Mouse (Mus musculus) hematopoietic stem cell, adult 5-6 weeks (primary cell): Measurements from ENCODE around the gene Agrp. TPM values are rescaled to one million over a fixed set of nuclear protein-coding genes. Genes with fewer than 3 reads are reported as not detected.
"Not testable (repeated sequence)": the region's sequence is repeated elsewhere in the genome, so short reads cannot be mapped to it uniquely, and the experiment has no call there.

Source experiments
- ATAC-seq, 2 experiments: fragments of 125-278 bp in 1 of 2; replicated peaks in 1 of 2; 2 replicates each; pipeline ENCODE4 v1.8.0; 2016 to 2017; ENCODE audit warnings: inconsistent platforms in 2 of 2, mild to moderate bottlenecking in 2 of 2, moderate number of reproducible peaks in 2 of 2, low read depth in 1 of 2, moderate TSS enrichment in 1 of 2; ENCODE audit not compliant: low FRiP score in 2 of 2, poor library complexity in 2 of 2, severe bottlenecking in 2 of 2, insufficient read depth in 1 of 2, low TSS enrichment in 1 of 2
- total RNA-seq: library from RNA; stranded (forward); fragments of 172-1452, 232-1000 nt; gene quantifications from 2 replicates; pipeline ENCODE4 v1.2.3, GENCODE M21; 2017

The Agrp gene
- total RNA-seq, 1 experiment from 2014 or later: not detected

DNA sequence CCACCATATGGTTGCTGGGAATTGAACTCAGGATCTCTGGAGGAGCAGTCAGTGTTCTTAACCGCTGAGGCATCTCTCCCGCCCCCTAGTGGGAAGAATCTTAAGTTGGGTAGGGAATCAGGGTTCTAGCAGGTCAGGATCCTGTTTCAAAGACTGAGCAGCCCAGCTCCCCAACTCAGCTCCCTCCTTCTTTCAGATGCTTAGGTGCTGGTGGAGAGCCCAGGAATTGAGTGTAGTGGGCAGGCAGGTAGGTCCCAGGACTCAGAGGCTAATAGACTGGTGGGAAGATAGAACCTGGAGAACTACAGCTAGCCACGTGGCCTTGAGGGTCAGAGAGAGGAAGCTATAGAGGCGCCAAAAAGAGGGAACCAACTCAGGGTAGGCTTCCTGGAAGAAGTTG, 29.5 kb downstream of the Agrp start:
- ATAC-seq: no peak

DNA sequence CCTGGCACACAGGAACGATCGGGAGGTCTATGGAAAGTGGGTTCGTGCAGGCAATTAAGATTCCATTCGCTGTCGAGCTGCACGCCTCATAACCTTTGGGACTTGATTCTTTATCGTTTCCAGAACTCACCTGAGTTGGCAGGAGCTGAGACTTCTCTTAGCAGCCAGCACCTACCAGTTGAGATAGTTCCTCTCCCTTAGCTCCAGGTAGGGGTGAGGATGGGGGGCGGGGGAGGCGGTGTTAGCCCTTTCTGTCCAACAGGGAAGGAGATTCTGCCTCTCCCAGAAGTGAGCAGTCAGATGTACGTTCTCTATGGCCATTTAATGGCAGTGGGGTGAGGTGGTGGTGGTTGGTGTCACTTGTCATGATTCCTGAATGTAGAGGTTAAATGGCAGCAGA, 30.1 kb downstream of the Agrp start:
- no peak for ATAC-seq

DNA sequence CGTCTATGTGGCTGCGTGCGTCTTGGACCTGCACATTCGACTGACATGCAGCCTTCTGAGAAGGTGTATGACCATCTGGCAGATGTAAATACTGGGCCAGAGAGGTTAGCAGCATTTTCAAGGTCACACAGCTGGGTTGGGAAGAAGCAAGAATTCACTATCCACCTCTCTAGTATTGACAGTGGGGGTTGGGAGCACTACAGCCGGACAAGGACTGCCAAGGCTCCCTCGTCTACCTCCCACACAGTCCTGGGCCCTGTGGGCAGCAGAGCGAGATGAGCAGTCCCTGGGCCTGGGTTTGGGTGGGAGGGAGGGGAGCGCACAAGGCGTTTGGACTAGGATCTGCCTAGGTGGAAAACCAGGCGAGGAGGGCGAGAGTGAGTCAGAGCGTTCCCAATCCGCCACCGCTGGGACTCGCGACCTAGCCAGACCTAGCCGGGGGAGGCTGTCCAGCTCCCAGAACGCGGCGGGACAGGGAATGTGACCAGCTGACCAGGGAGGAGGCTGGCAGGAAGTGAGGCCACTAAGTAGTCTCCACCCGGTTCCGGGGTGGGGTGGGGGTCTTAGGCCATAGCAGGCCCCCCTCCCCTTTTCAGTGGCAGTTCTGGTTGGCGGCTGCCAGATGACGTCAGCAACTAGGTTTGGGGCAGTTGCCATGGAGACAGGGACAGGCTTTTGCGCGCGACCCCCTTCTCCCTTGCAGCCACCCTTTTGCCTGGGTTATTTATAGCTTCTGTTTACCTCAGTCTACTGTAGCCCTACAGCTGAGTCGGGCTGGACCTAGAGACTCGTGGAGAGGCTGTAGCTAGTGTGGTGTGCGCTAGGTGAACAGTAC, 30.8 kb downstream of the Agrp start:
- ATAC-seq: peak; percentile 30 to 34; a peak in 3 of 4 replicates

DNA sequence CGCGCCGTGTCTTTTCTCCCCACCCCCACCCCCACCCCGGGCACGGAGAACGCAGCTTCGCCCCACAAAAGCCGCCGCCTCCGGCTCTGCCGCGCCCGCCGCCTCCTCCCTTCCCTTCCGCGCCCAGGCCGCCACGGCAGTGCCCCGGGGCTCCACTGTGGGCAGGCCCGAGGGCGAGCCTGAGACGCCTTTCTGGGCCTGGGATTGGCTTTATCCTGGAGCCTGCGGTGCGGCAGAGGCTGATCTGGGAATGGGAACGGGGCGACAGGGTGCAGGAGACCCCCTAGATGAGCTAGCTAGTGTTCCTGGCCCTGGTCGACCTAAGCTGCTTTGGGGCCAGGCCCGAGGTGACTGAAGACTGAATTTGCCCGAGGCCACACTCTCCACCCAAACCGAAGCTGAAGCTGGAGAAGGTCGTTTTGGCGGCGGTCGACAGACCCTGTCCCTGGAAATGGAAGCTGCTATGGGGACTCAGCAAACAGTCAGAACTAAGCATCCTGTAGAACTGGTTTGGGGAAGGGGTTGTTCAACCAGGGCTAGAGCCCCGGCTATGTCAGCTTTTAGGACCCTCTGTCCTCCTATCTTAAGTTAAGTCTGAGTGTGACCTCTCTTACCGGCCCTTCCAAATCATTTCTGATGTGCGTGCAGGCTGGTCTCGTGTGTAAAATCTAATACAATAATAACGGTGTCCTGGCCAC, 31.6 kb downstream of the Agrp start:
- no peak for ATAC-seq

DNA sequence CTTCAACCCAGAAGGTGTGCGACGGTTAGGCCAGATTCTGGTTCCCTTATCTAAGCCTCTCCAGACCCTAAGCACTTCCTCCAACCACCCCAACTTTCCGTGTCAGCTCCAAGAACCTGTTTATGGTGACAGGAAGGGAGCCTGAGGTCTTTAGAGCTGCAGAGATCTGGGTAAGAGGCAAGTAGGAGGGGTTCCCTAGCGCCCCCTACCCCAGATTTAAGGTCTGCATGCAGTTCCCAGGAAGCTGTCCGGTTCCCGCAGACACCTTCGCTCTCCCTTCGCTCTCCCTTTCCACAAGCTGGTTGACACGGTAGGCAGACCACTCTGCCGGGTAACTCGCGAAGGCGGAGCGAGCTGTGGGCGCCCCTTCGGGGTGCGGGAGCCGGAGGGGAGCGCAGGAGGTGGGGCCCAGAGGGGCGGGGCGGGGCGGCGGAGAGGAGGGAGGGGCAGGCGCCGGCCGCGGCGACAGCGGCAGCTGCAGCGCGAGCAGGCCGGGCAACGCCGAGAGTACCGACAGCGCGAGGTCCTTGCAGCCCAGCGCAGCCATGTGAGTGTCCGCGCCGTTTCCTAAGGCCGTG, 32.3 kb downstream of the Agrp start, which contains the start of gene Ripor1:
TSS of gene Ripor1 (plus strand) at position 452 of the 578 bp plus-strand sequence.
- ATAC-seq: peak; percentile 67 to 71

DNA sequence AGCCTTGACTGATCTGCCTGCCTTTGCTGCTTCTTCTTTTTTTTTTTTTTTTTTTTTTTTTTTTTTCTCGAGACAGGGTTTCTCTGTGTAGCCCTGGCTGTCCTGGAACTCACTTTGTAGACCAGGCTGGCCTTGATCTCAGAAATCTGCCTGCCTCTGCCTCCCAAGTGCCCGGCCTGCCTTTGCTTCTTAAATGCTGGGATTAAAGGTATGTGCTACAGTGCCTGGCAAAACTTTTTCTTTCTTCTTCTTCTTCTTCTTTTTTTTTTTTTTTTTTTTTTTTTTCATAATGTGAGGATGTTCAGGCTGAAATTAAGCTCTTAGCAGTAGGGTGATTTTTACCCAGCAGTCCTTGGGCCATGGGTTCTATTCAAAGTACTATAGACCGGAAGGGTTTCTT, 34.7 kb downstream of the Agrp start:
- ATAC-seq: not testable (repeated sequence)

DNA sequence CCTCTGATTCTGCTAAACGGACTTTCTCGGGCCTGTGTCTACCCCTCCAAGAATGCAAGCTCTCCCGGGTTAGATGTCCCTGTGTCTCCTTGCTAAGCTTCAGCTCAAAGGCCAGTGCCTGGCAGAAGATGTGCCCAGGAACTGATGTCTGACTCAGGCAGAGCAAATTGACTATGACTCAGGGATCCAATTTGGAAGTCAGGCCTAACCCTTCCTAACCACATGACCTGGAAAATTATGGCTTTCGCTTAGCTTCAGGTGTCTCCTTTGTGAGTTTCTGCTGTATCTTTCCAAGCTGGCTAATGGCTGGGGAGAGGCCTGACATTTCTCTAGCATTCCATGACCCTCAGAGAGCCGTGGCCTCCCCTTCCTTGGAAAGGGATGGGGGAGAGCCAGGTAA, 35.9 kb downstream of the Agrp start:
- ATAC-seq: no peak

DNA sequence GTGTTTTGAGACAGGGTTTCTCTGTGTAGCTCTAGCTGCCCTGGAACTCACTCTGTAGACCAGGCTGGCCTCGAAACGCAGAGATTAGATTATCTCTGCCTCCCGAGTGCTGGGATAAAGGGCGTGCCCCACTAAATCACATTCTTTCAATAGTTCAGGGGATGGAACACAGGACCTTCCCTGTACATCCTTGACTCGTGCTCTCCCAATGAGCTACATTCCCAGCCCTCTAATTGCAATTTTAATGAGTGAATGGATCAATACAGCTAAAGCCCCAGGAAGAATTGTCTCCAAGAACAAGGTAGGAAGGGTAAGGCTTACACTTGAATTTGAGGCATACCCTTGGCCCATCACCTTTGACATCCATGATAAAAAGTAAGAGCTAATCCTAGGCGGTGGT, 38.4 kb downstream of the Agrp start:
- no peak for ATAC-seq

DNA sequence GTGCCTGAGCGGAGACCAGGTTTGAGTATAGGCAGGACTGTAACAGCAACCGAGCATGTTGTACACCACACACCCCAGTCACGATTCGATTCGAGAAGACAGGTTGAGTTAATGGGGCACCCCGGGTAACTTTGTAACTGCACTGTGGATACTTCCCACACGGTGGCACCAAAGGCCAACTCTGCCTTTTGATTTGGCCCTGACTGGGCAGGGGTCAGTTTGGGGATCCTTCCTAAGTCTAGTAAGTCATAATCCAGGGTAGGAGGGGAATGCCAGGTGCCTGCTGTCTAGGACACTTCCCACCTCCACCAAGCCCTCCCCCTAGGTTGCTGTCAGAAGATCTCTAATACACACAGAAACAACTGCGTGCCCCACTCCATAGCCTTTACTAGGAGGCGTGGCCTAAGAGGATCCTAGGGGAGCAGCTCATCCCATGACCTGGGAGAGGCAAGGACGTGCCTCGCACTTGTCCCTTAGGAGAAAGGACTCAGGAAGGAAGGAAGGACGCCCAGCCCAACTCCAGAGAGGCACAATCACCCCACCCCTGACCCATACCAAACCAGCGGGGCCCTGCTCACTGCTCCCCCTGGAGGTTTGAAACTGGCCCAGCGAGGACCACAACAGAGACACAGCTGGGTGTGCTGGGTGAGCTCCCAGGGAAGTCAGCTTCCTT, 40.7 kb downstream of the Agrp start:
- ATAC-seq: peak; percentile 92 to 96

DNA sequence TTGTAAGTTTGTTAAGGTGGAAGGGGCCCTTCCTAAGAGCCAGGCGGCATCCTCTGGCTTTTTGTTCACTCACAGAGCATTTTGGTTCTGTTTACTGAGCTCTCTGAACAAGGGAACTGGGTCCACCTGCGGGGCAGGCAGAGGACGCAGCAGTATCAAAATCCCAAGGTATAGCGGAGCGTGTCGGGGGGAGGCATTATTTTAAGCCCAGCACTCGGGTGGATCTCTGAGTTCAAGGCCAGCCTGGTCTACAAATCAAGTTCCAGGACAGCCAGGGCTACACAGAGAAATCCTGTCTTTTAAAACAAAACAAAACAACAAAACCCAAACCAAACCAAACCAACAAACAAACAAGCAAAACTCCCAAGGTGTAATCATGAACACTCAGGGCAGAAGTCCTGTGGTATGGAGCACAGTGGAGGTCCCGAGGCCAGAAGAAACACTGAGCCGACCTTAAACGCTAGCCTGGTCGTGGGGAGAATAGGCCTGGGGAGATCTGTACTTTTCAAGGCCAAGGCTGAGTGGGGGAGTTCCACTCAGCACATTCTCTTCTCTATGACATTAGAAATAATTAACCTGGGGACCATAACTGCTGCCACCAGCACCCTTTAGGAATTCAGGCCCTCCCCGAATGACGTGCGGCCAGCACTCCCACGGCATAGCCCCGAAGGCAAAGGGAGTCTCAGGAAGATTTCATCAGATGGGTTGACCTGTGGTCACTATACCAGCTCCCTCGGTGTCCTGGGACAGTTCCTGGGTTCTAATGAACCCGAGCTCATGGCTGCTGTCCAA, 42.5 kb downstream of the Agrp start:
- ATAC-seq: no peak

DNA sequence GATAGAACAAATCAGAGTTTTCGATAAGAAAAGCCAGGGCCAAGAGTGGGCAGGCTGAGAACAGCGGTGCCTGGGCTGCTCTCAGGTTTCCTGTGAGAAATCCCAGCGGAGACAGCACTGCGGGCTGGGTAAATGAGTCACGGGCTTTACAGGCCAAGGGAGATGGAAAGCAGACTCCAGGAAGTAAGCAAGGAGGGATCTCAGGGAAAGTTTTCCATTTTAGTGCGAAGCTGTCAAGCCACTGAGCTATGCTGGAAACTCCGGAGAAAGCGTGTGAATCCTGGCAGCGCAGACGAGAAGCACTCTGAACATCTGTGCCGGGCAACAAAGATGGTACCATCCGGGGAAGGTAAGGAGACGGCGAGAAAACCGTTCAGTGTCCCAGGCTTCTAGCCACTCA, 43.3 kb downstream of the Agrp start:
- no peak for ATAC-seq

DNA sequence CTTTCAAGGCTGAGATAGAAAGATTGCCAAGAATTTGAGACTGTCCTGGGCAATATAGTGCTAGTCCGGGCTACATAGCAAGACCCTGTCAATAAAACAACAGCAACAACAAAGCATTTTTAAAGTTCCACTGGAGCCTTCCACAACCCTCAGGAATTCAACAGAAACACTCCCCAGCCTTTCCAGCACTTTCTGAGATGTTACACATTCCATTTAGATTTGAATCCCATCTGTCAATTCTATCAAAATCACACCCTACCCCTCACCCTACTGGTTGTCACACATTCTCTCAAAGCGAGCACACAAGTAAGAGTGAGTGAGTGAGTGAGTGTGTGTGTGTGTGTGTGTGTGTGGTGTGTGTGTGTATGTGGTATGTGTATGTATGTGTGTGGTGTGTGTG, 44.8 kb downstream of the Agrp start:
- no peak for ATAC-seq

DNA sequence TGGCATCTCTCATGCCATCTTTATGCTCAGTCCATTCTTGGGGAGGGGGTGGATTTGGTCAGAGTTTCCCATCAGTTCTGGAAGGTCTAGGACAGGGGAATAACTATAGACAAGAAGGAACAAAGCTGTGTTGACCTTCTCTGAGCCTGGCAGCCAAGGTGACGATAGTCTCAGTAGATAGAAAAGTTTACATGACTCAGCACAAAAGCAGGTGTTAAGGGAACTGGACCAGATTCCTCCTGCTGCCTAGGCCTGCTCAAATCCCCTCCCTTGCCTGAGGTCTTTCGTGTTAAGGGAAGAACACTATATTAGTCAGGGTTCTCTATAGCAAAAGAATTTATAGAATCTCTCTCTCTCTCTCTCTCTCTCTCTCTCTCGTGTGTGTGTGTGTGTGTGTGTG, 57.5 kb downstream of the Agrp start:
- no peak for ATAC-seq

DNA sequence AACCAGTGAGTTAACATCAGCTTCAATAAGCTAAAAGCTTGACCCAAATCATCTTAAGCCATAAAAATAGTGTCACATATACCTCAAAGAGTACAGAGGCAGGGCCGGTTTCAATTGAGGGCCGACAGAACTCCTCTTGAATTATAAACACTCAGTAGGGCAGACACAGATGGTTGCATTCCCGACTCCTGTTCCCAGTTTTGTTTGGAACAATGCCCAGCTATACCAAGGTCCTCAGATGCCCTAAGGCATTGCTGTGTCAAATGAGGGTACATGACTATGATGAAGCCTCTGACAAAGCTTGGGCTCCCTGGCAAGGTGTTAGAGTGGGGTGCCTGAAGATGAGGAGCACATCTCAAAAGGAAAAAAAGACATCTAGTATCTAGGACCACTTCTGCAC, 61.7 kb downstream of the Agrp start:
- no peak for ATAC-seq

DNA sequence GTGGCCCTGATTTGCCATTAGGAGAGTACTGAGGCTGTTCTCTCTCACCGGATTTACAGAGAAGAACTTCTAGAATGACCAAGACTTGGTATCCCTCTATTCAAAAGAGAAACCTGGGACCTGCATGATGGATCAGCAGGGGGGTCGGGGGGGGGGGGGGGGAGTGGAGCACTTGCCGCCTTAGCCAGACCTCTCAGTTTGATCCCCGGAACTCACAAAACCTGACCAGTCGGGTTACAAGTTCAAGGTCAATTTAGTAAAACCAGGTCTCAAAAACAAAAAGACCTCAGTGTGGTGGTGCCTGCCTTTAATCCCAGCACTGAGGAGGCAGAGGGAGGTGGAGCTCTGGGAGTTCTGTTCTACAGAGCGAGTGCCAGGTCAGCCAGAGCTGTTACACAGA, 62.5 kb downstream of the Agrp start:
- ATAC-seq: no peak

DNA sequence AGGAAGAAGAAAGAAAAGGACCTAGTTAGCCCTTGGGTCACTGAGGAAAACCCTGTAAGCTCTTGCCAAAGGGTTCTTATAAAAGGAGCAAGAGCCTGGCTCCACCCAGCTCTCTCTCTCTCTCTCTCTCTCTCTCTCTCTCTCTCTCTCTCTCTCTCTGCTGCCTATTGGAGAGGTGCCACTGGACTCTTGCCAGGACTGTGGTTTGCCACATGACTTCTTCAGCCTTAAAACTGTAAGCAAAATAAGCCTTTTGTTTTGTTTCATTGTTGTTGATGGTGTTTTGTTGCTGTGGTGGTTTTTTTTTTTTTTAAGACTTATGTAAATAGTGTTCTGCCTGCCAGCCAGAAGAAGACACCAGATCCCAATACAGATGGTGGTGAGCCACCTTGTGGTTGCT, 63.8 kb downstream of the Agrp start:
- ATAC-seq: peak in 1 of 2 experiments; percentile 39; a peak in 2 of 4 replicates

DNA sequence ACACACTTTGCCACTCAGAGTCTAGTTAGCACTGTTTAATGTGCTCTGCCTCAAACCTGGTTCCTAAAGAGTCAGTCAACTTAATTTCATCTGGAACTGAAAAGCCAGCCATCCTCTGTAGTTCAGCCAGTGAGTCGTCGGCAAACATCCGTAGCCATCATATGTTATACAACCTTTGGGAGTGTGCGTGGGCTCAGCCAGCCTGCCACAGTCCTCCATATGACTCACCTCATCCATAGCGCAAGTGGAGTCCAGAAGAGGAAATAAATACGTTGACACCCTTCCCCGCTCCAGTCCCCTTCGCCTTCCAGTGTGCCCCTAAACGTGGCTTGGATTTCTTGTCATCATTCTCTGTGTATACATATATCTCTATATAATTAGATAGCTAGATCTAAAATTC, 65.4 kb downstream of the Agrp start:
- ATAC-seq: no peak
